Mouse (Mus musculus) left cerebral cortex, postnatal 25 days (tissue): ENCODE measurements around the gene Slc39a11. TPM values are rescaled to one million over a fixed set of nuclear protein-coding genes. Genes with fewer than 3 reads are reported as not detected.

Source experiments
- DNase-seq, 2 experiments: peaks; one replicate each; pipeline ENCODE4 v3.0.0; 2022; ENCODE audit warnings: low spot score in 2 of 2, mixed read lengths in 1 of 2
- intact Hi-C: fragments of 180-260 bp; cut with DNase I; formaldehyde crosslinking; loops from one replicate; pipeline ENCODE4 v1.15.1; 2025
- total RNA-seq, 2 experiments: library from RNA; stranded (reverse); gene quantifications; 2 replicates each; pipeline ENCODE4 v1.2.3; 2021

Gene Slc39a11
- total RNA-seq, 2 experiments from 2014 or later, result 11.4 to 13.9 TPM

DNA sequence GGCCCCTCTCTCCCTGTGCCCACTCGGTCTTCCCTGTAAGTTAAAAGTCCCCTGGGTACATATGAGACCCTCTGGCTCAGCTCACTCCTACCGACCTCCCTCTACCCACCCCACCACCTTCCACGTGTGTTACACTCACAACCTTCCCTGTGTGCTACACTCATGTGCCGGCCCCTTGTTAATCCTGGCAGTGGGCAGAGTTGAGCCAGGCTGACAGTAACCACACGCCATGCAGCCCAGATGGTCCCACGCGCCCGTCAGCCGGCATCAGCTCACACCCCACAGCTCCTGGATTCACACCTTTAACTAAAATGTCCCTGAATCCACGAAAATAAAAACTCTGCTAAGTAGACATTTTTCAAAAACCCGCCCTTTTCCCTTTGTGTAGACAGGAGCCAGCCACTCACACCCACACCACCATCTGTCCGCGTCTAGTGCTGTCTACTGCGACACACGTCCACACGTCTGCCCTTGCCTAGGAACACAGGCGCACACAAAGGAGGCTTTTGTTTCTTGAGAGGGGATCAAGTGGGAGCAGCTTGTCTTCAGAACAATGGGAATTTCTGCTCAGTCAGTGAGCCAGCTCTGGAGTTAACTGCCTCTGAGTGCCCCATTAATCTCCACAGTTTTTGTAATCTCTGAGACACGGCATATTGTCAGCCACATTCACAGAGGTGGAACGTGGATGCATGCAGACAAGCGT is 210.4 kb downstream of the Slc39a11 start:
- peak; percentile 81 to 96 for DNase-seq
- intact Hi-C loops, result loop anchor here (1.0 to 5.0 kb wide), 3 partner anchors 20 to 173 kb away; no protein-coding TSS in a partner anchor

- intact Hi-C loops, result loop anchor here (1.0 to 5.0 kb wide), 3 partner anchors 20 to 173 kb away; no protein-coding TSS in a partner anchor
Measured at GRCm38 (mm10) chr11:113438915-113439314, 211.0 kb downstream of the Slc39a11 start.

DNA sequence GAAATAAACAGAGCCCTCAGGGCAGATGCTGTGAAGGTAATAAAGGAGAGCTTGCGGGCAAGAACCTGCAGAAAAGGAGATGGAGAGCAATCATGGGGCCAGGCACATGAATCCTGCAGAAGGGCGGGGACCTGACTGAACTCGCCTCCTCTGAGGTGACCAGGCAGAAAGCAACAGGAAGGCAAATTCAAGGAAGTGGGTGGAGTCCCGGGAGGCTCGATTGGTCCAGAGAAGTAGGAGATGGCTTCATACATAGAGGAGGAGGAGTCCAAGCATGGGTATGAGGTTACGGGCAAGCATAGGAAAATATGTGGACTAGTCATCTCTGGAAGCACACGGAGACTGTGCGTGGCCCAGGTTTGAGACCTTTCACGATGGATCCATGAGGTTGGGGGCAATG is 212.5 kb downstream of the Slc39a11 start:
- intact Hi-C loops, result loop anchor here (5.0 kb wide), 2 partner anchors 130 to 175 kb away; no protein-coding TSS in a partner anchor
- DNase-seq, result no peak

More at GRCm38 (mm10) chr11:113438915-113439314, 211.0 kb downstream of the Slc39a11 start:
- peak in 1 of 2 experiments; percentile 14 for DNase-seq

GRCm38 (mm10) chr11:113436299-113436698 is 213.6 kb downstream of the Slc39a11 start:
- intact Hi-C loops, result loop anchor here (5.0 kb wide), 2 partner anchors 131 to 176 kb away; no protein-coding TSS in a partner anchor
- DNase-seq, result no peak

GRCm38 (mm10) chr11:113435696-113436095 is 214.2 kb downstream of the Slc39a11 start:
- no peak for DNase-seq

GRCm38 (mm10) chr11:113431161-113431560 is 218.7 kb downstream of the Slc39a11 start:
- DNase-seq, result no peak
- intact Hi-C loops, result no loop called here

More at GRCm38 (mm10) chr11:113435696-113436095, 214.2 kb downstream of the Slc39a11 start:
- intact Hi-C loops, result loop anchor here (5.0 kb wide), 2 partner anchors 132 to 177 kb away; no protein-coding TSS in a partner anchor

DNA sequence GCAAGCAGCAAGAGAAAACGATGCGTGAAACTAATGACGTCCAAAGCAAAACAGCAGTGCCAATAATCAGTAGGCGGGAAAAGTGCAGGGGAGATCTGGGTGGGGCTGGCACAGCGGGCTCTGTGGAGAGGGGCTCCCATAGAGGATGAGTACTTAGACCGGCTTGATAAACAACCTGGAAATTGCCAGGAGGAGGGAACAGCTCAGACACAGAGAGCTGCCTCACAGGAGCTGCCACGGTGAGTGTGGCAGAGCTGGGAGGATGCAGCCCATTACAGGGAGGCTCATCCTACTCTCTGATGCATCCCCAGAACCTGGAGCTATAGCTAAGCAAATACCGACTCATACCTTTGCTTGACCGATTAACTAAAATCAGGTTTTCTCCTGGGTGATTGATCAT is 224.0 kb downstream of the Slc39a11 start:
- DNase-seq, result peak in 1 of 2 experiments; percentile 27
- intact Hi-C loops, result no loop called here

GRCm38 (mm10) chr11:113425454-113425853 is 224.4 kb downstream of the Slc39a11 start:
- DNase-seq, result no peak
- intact Hi-C loops, result no loop called here

DNA sequence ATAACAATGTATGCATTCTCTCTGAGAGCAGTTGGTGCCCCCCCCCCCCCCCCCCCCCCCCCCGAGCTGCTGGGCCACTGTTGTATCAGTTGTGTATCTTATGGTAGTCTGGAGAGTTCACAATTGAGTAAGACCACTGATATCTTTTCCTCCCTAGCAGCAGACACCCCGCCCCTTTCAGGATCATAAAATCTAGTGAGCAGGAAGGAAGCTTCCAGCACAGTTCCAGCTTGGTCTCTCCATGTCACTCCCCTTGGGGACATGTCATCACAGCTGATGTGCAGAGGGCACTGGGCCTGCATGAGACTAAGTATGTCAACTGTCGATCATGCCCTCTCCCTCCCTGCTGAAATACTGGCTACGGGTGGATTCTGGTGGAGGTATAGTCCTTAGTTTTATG is 225.1 kb downstream of the Slc39a11 start:
- no peak for DNase-seq
- intact Hi-C loops, result loop anchor here (5.0 kb wide), 1 partner anchor 188 kb away; no protein-coding TSS in a partner anchor

GRCm38 (mm10) chr11:113422598-113422997 is 227.3 kb downstream of the Slc39a11 start:
- intact Hi-C loops, result loop anchor here (5.0 kb wide), 1 partner anchor 190 kb away; no protein-coding TSS in a partner anchor
- no peak for DNase-seq

- intact Hi-C loops, result loop anchor here (1.0 to 5.0 kb wide), 3 partner anchors 20 to 120 kb away; no protein-coding TSS in a partner anchor
- peak; percentile 55 to 85 for DNase-seq
Measured at GRCm38 (mm10) chr11:113418921-113419655, 230.8 kb downstream of the Slc39a11 start.

DNA sequence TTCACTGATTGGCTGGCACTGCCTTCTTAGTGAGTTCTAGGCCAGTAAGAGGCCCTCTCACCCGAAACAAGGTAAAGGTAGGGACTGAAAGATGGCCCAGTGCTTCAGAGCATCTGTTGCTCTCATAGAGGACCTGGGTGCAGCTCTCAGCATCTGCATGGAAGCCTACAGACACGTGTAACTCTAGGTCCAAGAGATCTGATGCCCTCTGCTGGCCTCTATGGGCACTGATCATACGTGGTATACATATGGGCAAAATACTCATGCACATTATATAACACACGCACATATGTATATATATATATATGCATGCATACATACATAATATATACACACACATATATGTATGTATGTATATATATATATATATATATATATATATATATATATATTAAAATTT is 231.9 kb downstream of the Slc39a11 start:
- intact Hi-C loops, result loop anchor here (2.0 to 5.0 kb wide), 2 partner anchors 76 to 119 kb away; no protein-coding TSS in a partner anchor
- DNase-seq, result no peak

- DNase-seq, result no peak
- intact Hi-C loops, result no loop called here
Measured at GRCm38 (mm10) chr11:113412545-113412944, 237.3 kb downstream of the Slc39a11 start.

GRCm38 (mm10) chr11:113411798-113412197 is 238.1 kb downstream of the Slc39a11 start:
- no peak for DNase-seq
- intact Hi-C loops, result no loop called here

- no peak for DNase-seq
- intact Hi-C loops, result no loop called here
Measured at GRCm38 (mm10) chr11:113409121-113409520, 240.8 kb downstream of the Slc39a11 start.

GRCm38 (mm10) chr11:113407474-113407873 is 242.4 kb downstream of the Slc39a11 start:
- intact Hi-C loops, result no loop called here
- DNase-seq, result no peak

GRCm38 (mm10) chr11:113400868-113401267 is 249.0 kb downstream of the Slc39a11 start:
- intact Hi-C loops, result no loop called here
- no peak for DNase-seq

DNA sequence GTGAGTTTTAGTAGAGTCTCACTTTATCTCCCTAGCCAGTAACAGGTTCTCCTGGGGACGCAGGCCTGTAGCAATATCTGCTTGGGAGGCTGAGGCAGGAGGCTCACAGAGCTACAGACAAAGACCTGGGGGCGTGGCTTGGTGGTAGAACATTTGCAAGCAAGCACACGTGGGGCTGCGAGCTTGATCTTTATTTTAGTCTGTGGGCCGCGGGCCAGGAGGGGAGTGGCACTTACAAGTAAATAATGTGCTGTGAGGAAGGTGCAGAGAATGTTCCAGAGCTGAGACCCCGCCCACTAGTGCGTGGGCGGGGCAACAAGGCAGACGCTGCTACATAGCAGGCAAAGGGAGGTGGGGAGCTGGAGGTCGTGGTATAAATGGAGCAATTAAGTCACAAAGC is 250.3 kb downstream of the Slc39a11 start:
- DNase-seq, result no peak
- intact Hi-C loops, result no loop called here

DNA sequence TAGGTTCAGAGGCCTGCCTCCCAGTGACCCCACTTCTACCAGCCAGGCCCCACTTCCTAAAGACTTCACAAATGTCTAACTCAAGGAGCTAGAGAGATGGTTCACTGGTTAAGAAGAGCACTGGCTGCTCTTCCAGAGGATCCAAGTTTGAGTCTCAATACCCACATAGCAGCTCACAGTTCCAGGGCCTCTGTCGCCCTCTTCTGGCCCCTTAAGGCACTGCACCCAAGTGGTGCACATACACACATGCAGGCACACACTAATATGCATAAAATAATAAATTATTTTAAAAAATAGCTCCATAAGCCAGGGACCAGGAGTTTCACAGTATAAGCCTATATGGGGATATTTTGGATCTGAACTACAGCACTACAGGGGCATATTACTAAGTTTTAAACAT is 252.5 kb downstream of the Slc39a11 start:
- intact Hi-C loops, result no loop called here
- DNase-seq, result no peak
